Mouse (Mus musculus): Measurements from ENCODE around the gene Trappc5.

Trappc5 gene

GRCm38 (mm10) chr8:3676993-3677579, 987 bp downstream of the Trappc5 start:
- no peak for DNase-seq (ENCODE audit: low spot score in 2 of 2)

- no peak for DNase-seq (ENCODE audit: low spot score in 2 of 2)
Measured at GRCm38 (mm10) chr8:3678831-3679230, 2.7 kb downstream of the Trappc5 start.

- DNase-seq (ENCODE audit: low spot score in 2 of 2): no peak
Measured at GRCm38 (mm10) chr8:3679236-3679635, 3.1 kb downstream of the Trappc5 start.

- DNase-seq (ENCODE audit: low spot score in 2 of 2): no peak
Measured at GRCm38 (mm10) chr8:3679656-3680055, 3.6 kb downstream of the Trappc5 start.

DNA sequence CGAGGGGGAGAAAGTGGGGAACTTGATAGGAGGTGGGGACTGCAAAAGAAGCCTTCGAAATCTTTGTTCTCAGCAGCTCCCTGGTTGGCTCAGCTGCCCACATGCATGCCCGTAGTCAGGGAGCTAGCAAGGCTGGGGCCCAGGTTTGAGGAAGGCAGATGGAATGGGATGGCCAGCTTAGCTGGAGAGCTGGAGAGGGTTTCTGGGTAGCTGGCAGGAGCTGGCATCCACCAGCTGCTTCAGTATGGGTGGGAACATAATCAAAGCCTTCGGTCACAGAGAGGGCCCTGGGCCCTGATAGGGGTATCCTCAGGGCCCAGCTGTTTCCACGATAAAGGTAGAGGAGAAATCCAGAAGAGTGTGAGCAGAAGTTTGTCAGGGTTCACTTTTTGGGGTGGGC, 6.3 kb downstream of the Trappc5 start:
- DNase-seq (ENCODE audit: low spot score in 2 of 2): no peak

- DNase-seq (ENCODE audit: low spot score in 2 of 2): no peak
Measured at GRCm38 (mm10) chr8:3683408-3684176, 7.5 kb downstream of the Trappc5 start.

DNA sequence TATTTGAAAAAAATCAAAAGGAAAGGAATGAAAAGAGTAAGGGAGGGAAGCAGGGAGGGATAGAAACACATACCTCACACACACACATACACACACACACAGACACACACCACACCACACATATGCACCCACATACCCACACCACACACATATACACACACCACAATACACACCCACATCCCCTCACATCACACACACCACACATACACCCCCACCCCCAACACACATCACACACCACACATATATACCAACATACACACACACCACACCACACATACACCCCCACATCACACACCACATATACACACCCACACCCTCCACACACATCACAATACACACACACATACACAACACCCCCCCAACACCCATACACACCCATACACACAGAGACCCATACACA, 8.4 kb downstream of the Trappc5 start:
- no peak for DNase-seq (ENCODE audit: low spot score in 2 of 2)

DNA sequence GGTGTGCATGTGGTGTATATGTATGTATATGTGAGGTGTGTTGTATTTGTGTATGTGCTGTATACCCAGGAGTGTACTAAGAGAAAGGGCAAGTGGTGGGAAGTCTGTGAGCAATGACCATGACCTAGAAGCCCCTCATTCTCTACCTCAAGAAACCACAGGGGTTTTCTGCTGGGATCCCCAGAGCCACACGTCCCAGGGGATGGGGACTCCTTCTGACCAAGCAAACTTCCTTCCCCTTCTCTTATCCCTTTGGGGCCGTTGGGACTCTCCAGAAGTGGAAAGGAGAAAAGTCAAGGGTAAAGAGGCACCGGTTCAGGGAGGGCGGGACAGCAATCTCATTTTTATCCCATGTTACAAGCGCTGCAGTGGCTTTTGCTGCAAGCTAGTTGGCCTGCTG, 9.3 kb downstream of the Trappc5 start:
- DNase-seq (ENCODE audit: low spot score in 2 of 2): no peak

GRCm38 (mm10) chr8:3687537-3687936, 11.4 kb downstream of the Trappc5 start:
- DNase-seq (ENCODE audit: low spot score in 2 of 2): no peak

DNA sequence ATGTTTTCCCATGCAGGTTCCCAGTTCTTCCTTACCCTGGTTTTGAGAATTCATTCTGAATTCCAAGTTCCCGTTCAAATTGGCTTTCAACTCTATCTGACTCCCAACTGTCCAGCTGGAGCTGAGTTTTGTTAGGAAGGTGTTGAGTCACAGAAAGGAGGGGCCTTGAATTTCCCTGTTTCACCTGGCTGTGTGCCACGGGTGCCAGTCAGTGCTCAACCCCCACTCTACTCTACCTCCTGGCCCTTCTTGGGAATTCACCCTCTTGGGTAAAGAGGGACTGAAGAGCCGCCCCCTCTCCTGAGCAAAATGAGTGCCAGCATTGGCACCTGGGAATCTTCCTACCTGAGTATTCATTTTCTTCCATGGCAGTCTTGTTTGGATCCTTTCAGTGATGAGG, 14.7 kb downstream of the Trappc5 start:
- DNase-seq (ENCODE audit: low spot score in 2 of 2): no peak

GRCm38 (mm10) chr8:3694121-3694520, 18.0 kb downstream of the Trappc5 start, which contains the start of gene Fcer2a:
Gene Fcer2a (minus strand): TSS chr8:3694175.
- no peak for DNase-seq (ENCODE audit: low spot score in 2 of 2)

- no peak for DNase-seq (ENCODE audit: low spot score in 2 of 2)
Measured at GRCm38 (mm10) chr8:3701491-3701890, 25.4 kb downstream of the Trappc5 start.

GRCm38 (mm10) chr8:3705711-3706110, 29.6 kb downstream of the Trappc5 start:
- no peak for DNase-seq (ENCODE audit: low spot score in 2 of 2)

- no peak for DNase-seq (ENCODE audit: low spot score in 2 of 2)
Measured at GRCm38 (mm10) chr8:3707611-3708010, 31.5 kb downstream of the Trappc5 start.

GRCm38 (mm10) chr8:3710312-3710711, 34.2 kb downstream of the Trappc5 start:
- no peak for DNase-seq (ENCODE audit: low spot score in 2 of 2)

DNA sequence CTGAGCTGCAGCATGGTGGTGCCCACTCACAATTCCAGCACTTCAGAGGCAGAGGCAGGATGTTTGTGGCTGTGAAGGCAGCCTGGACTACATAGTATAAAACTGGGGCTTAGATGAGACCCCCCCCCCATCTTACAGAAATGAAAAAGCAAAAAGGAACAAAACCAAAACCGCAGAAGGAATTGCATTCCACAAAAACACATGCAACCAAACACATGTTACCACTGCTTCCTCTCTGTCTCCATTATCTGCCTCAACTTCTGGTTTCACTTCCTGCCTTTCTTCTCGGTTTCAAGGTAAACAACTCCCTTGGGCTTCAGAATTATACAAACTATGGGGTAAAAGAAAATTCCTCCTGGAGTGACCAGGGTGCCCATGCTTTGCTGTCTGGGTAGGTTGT, 35.5 kb downstream of the Trappc5 start:
- DNase-seq (ENCODE audit: low spot score in 2 of 2): no peak

DNA sequence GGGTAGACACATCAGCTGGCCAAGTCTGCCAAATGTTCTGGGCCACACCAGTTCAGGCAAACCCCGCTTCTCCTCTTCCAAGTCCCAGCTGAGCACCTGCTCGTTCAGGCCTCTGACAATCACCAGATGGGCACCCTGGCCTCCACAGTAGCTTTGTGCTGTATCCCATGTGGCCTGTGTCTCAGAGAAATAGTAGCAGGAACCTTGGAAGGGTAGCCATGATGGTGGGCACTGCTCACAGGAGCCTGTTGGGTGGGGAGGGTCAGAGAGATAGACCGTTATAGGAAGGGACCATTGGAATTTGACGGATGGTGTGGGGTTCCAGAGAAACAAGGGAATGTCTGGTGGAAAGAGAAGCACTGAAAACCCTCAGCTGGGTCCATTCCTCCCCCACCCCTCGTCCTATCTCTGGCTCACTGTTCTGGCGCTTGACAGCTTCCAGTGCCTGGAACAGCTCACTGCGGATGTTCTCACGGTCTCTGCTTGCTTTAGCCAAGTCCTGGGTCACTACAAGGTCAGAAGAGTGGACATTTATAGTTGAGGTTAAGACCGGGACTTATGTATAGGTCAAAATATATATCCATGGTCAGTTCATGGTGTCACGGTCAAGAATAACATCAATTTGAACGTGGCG, 41.3 kb downstream of the Trappc5 start:
- no peak for DNase-seq (ENCODE audit: low spot score in 2 of 2)

DNA sequence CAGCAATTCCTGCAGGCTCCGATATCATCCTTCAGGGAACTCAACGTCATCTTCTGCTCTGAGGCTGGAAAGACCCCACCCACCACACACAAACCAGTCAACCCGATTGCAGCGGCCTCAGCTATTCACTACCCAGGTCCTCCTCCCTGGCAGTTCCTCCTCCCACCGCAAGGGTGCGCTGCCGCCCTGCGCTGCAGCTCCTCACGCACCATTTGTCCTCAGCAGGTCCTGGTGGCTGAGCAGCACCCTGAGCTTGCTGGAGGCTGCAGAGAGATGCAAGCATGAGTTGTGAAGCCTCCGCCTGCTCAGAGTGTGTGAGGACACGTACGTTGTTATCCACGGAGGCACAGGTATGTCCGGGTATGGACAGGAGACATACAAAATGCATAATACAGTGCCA, 42.5 kb downstream of the Trappc5 start:
- DNase-seq (ENCODE audit: low spot score in 2 of 2): peak; percentile 27 to 44

DNA sequence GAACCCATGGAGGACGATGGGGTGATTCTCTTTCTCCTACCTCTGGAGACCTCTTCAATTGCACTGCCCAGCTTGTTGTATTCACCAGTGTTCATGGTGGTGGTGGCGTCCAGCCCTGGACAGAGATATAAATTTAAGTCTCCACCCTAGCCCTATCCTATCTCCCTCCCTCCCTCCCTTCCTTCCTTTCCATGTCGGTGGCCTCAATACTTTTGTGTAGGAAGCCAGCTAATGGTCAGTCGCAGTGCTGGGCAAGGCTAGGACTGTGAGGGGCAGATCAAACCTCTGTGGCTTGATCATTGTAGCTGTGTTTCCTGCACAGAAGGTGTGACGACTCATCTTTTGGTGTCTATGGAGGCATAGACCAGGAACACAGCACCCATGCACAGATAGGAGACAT, 44.5 kb downstream of the Trappc5 start, which contains the start of gene Clec4g:
Clec4g (minus strand) TSS at position 101 of the 400 bp plus-strand sequence.
- DNase-seq (ENCODE audit: low spot score in 2 of 2): no peak

DNA sequence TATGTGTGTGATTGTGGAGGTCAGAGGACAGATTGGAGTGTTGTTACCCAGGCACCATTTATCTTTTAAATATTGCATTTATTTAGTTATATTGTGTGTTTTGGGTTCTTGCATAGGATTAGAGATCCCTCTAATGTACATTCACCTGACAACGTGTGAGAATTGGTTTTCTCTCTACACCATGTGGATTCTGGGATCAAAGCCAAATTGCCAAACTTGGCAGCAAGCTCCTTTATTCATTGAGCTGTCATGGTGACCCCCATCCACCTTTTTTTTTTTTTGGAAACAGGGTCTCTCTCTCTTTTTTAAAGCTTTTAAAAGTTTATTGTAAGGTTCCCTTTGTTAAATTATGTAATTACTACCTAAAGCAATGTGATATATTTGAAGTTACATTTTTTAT, 44.9 kb downstream of the Trappc5 start:
- DNase-seq (ENCODE audit: low spot score in 2 of 2): no peak

Measured in frontal cortex, postnatal 10 days (tissue).